Mouse (Mus musculus) kidney, adult 2 months (tissue): ENCODE results near the gene Pkp1. TPM values are rescaled to one million over a fixed set of nuclear protein-coding genes. Genes with fewer than 3 reads are reported as not detected.
A peak's percentile ranks its signal among the peaks of the same experiment; 100 is the strongest.

Experiments used
- DNase-seq: peaks from one replicate; pipeline ENCODE4 v3.0.0; 2021
- H3K27ac ChIP-seq: fragments of 200-500 bp; 2 replicates; pipeline ENCODE4 v1.5.1; 2012; ENCODE audit warnings: low read depth, low read length, control low read depth, inconsistent platforms; ENCODE audit not compliant: insufficient read depth
- H3K27me3 ChIP-seq: fragments of 200-500 bp; replicated peaks from 2 replicates; pipeline ENCODE4 v1.6.1; 2012; ENCODE audit warnings: mild to moderate bottlenecking, moderate library complexity, low read length, inconsistent platforms; ENCODE audit not compliant: control insufficient read depth, insufficient read depth
- H3K36me3 ChIP-seq: fragments of 200-500 bp; 2 replicates; pipeline ENCODE4 v1.6.1; 2012; ENCODE audit warnings: mild to moderate bottlenecking, moderate library complexity, low read length, inconsistent platforms; ENCODE audit not compliant: control insufficient read depth, insufficient read depth
- H3K4me1 ChIP-seq: fragments of 200-500 bp; 2 replicates; pipeline ENCODE4 v1.6.1; 2011; ENCODE audit warnings: low read length; ENCODE audit not compliant: control insufficient read depth, insufficient read depth
- H3K4me3 ChIP-seq: fragments of 200-500 bp; 2 replicates; pipeline ENCODE4 v1.5.1; 2011; ENCODE audit warnings: mild to moderate bottlenecking, low read depth, low read length, control low read depth; ENCODE audit not compliant: insufficient read depth
- CTCF ChIP-seq: fragments of 200-500 bp; conservative IDR thresholded peaks from 2 replicates; pipeline ENCODE4 v1.5.1; 2011; ENCODE audit warnings: low read depth, mild to moderate bottlenecking, control low read depth, low read length, moderate library complexity, mixed read lengths; ENCODE audit not compliant: insufficient read depth, insufficient read length
- POLR2A ChIP-seq: fragments of 200-500 bp; IDR thresholded peaks from one replicate; pipeline ENCODE4 v1.6.1; 2011; ENCODE audit warnings: low read depth, low read length, control low read depth
- WGBS: fragments of 180-500 bp; shearing (Covaris S2); methylation state at CpG from one replicate; pipeline ENCODE4 v1.1.7; 2018; 5-methylcytosine and 5-hydroxymethylcytosine counted together
- polyA plus RNA-seq: library from polyadenylated mRNA; depleted of rRNA; stranded (reverse); fragments of >200 nt; gene quantifications from 2 replicates; pipeline ENCODE4 v1.2.3, GENCODE M21; 2012

The Pkp1 gene
- polyA plus RNA-seq, 1 experiment, result 0.14 TPM

DNA sequence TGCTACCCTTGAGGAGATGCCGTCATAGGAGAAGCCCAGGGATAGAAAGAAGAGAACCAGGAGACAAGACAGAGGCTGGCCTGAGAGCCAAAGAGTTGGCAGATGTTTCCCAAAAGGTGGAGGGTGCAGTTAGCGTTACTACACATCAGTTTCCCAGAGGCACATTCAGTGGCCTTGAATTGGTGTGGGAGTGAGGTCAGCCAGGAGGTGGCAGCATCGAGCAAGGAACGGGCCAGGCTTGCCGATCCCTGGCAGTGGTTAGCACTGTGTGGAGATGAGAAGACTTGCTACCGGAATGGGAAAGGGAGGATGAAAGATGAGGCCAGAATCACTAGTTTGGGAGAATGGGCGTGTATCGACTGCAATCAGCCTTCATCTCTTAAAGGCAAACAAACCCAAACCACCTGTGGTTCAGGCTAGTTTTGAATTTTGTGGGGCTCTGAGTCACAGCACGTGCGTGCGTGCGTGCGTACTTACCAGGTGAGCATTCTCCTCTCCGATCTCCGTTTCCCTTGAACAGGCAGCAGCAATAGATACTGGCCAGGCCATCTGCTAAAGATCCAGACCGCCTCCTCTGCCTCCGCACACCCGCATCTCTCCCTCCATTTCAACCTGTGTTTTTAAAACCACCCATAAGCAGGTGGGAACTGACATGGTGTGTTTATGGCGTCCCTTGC is 53.4 kb downstream of the Pkp1 start:
- peak; percentile 98; the same call in 1 of the 2 replicates for TF ChIP-seq CTCF
- no peak for TF ChIP-seq POLR2A
- 48% methylated on average over 19 of the region's 19 CpGs for WGBS
- Histone ChIP-seq H3K27ac (no peak overlapping the region), H3K27me3 (no peaks in the 10 kb centered on the region), H3K4me1 (no peaks in the 10 kb centered on the region), H3K36me3 (no peaks in the 10 kb centered on the region), H3K4me3 (no peak overlapping the region)
- peak; percentile 74 for DNase-seq

DNA sequence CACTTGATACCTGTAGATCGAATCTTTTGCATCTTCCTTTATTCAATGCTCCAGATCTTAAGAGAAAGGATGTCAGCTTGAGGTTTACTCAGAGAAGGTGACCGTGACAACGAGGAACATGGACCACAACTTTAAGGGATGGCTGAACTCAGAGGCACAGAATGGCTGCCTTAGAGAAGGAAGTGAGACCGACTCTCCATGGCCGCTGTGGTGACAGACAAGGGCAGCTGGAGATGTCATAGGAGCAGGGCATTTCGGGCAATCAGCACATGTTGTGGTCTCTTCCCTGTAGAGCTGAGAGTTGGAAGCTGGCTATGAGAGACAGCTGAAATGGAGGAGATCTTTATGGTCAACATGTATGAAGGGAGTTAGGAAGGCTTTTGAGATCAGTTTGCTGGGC is 54.2 kb downstream of the Pkp1 start:
- H3K36me3 ChIP-seq, result no peaks in the 10 kb centered on the region
- DNase-seq, result no peak
- no peaks in the 10 kb centered on the region for H3K4me1 ChIP-seq
- H3K27ac ChIP-seq, result no peak overlapping the region
- WGBS, result 87% methylated on average over 6 of the region's 6 CpGs
- no peak for TF ChIP-seq POLR2A
- no peak for TF ChIP-seq CTCF
- H3K4me3 ChIP-seq, result no peak overlapping the region
- H3K27me3 ChIP-seq, result no peaks in the 10 kb centered on the region

DNA sequence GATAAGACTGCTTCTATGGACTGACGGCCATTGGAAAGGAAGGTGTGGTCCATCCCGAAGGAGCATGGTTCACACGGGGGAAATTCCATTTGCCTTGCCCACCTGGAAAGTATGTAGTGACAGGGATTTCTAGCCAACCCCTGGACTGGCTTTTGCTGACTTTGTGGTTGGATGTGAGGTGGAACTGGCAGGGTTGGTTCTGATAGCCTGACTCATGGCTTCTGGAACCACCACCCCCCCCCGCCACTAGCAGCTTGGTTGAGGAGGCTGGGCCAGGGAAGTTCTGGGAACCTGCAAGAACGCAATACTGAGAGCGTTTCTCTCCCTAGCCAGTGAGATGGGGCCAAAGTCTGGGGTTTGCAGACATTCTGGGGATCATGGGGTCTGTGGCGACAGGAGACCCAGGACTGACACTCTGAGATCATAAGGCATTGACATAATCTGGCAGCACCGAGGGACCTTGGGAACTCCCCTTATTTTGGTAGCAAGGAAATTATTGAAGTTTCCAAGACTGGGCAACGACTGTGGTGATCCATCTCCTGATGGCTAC is 55.1 kb downstream of the Pkp1 start:
- no peak overlapping the region for H3K27ac ChIP-seq
- 82% methylated on average over 9 of the region's 9 CpGs for WGBS
- DNase-seq, result no peak
- H3K4me1 ChIP-seq, result no peaks in the 10 kb centered on the region
- H3K4me3 ChIP-seq, result no peak overlapping the region
- H3K36me3 ChIP-seq, result no peaks in the 10 kb centered on the region
- no peaks in the 10 kb centered on the region for H3K27me3 ChIP-seq
- no peak for TF ChIP-seq POLR2A
- TF ChIP-seq CTCF, result no peak

DNA sequence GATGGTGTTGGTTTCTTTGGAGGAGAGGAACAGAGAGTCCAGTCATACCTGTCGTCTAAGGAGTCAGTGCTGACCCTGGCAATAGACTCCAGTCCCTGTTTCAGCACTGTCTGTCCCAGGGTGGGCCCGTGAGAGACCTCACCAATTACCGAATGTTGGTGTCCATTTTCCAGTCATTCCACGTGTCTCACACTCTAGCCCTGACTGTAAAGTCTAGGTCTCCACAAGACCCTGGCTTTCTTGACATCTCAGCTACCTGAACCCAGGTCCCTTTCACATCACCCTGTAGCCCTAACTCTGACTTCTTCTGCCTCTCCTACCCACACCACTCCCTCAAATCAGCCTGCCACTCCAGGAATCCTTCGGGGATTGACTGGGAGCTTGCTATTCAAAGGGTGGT is 56.4 kb downstream of the Pkp1 start:
- 77% methylated on average over 5 of the region's 5 CpGs for whole genome bisulfite sequencing
- no peak for TF ChIP-seq CTCF
- no peak for TF ChIP-seq POLR2A
- no peaks in the 10 kb centered on the region for H3K27me3 ChIP-seq
- H3K4me1 ChIP-seq, result no peaks in the 10 kb centered on the region
- no peak overlapping the region for H3K27ac ChIP-seq
- H3K36me3 ChIP-seq, result no peaks in the 10 kb centered on the region
- H3K4me3 ChIP-seq, result no peak overlapping the region
- no peak for DNase-seq

DNA sequence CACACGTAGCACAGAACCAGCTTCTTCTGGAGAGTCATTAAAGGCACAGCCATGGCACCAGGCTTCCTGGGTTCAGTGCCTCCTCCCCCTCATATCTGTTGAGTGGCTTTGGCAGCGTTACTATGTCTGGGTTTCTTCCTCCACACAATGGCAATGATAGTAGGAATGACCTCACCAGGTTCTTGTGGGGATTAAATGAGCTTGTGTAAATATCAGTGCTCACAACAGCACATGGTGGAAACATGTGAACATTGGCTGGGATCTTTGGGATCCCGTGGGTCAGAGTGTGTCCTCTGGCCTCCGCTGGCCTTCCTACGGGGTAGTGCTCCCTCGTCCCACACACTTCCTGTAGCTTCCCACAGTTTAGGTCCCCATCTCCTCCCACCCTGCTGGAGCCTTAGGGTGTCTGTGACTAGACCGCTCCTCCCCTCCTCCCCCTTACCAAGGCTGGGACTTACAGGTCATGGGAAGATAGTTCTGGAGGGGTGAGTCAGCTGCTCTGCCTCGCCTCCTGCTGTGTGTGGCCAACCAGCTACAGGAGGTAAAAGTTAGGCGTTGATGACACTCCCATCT is 56.9 kb downstream of the Pkp1 start:
- 40% methylated on average over 9 of the region's 9 CpGs for WGBS
- TF ChIP-seq POLR2A (no peak), CTCF (no peak)
- no peaks in the 10 kb centered on the region for H3K36me3 ChIP-seq
- H3K4me3 ChIP-seq, result no peak overlapping the region
- H3K4me1 ChIP-seq, result no peaks in the 10 kb centered on the region
- no peak for DNase-seq
- H3K27me3 ChIP-seq, result no peaks in the 10 kb centered on the region
- H3K27ac ChIP-seq, result no peak overlapping the region

DNA sequence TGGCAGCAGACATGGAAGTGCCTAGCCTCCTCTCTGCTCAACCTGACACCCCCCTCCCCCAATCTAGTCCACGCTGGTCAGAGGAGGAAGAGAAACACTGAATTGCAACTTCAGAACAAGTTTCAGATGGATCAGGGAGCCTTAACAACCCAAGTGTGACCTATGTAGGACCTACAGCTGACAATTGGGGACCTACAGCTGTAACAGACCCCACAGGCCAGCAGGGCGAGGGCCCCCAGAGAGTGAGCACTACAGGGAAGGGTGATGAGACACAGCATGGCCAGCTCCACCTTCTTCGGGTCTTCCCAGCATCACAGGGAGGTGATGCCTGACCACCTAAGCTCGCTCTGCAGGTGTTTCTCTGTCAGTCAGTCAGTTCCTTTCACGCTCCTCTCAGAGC is 57.9 kb downstream of the Pkp1 start:
- 86% methylated on average over 5 of the region's 5 CpGs for WGBS
- TF ChIP-seq POLR2A (no peak), CTCF (no peak)
- H3K4me1 ChIP-seq, result no peaks in the 10 kb centered on the region
- H3K27ac ChIP-seq, result no peak overlapping the region
- no peak for DNase-seq
- H3K4me3 ChIP-seq, result no peak overlapping the region
- H3K27me3 ChIP-seq, result no peaks in the 10 kb centered on the region
- no peaks in the 10 kb centered on the region for H3K36me3 ChIP-seq

DNA sequence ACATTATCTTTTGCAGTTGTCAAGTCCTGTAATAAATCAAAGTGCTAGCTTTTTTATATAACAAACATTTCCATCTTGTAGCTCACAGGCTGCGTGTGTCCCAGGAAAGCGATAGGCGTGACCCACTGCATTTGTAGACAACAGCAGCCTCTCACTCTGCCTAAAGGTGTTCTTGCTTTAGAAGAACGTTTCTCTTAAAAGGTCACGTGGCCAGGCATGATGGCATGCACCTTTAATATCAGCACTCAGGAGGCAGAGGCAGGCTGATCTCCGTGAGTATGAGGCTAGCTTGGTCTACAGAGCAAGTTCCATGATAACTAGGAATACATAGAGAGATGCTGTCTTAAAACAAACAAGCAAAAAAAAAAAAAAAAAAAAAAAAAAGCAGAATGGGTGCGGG is 60.5 kb downstream of the Pkp1 start:
- no peak for DNase-seq
- no peaks in the 10 kb centered on the region for H3K4me1 ChIP-seq
- 91% methylated on average over 7 of the region's 7 CpGs for WGBS
- no peaks in the 10 kb centered on the region for H3K36me3 ChIP-seq
- no peak overlapping the region for H3K4me3 ChIP-seq
- TF ChIP-seq POLR2A (no peak), CTCF (no peak)
- no peak overlapping the region for H3K27ac ChIP-seq
- H3K27me3 ChIP-seq, result no peaks in the 10 kb centered on the region
